Mouse (Mus musculus): ENCODE data around the gene Ddx58. TPM values are rescaled to one million over a fixed set of nuclear protein-coding genes. Genes with fewer than 3 reads are reported as not detected.

Ddx58 gene
- total RNA-seq, 2 experiments from 2014 or later = 18.7 to 24.7 TPM

GRCm38 (mm10) chr4:40183781-40184180, 55.8 kb downstream of the Ddx58 start:
- DNase-seq (ENCODE audit: low spot score in 2 of 2) = no peak

GRCm38 (mm10) chr4:40182651-40183320, 56.8 kb downstream of the Ddx58 start:
- peak; percentile 68 to 73 for DNase-seq (ENCODE audit: low spot score in 2 of 2)

- DNase-seq (ENCODE audit: low spot score in 2 of 2) = no peak
These were observed 57.9 kb downstream of the Ddx58 start for GRCm38 (mm10) chr4:40181681-40182080.

- no peak for DNase-seq (ENCODE audit: low spot score in 2 of 2)
These were observed 59.6 kb downstream of the Ddx58 start for GRCm38 (mm10) chr4:40180046-40180445.

- DNase-seq (ENCODE audit: low spot score in 2 of 2) = no peak
These were observed 61.0 kb downstream of the Ddx58 start for GRCm38 (mm10) chr4:40178584-40178983.

GRCm38 (mm10) chr4:40174321-40174720, 65.3 kb downstream of the Ddx58 start:
- DNase-seq (ENCODE audit: low spot score in 2 of 2) = no peak

- no peak for DNase-seq (ENCODE audit: low spot score in 2 of 2)
These were observed 67.3 kb downstream of the Ddx58 start for GRCm38 (mm10) chr4:40172336-40172735.

GRCm38 (mm10) chr4:40171477-40171876, 68.2 kb downstream of the Ddx58 start:
- no peak for DNase-seq (ENCODE audit: low spot score in 2 of 2)

GRCm38 (mm10) chr4:40163646-40164045, 76.0 kb downstream of the Ddx58 start:
- DNase-seq (ENCODE audit: low spot score in 2 of 2) = no peak

GRCm38 (mm10) chr4:40160591-40161434, 78.8 kb downstream of the Ddx58 start:
- no peak for DNase-seq (ENCODE audit: low spot score in 2 of 2)

- no peak for DNase-seq (ENCODE audit: low spot score in 2 of 2)
These were observed 81.4 kb downstream of the Ddx58 start for GRCm38 (mm10) chr4:40158224-40158540.

- DNase-seq (ENCODE audit: low spot score in 2 of 2) = no peak
These were observed 82.0 kb downstream of the Ddx58 start for GRCm38 (mm10) chr4:40157500-40158223.

GRCm38 (mm10) chr4:40156582-40157499, 82.8 kb downstream of the Ddx58 start:
- DNase-seq (ENCODE audit: low spot score in 2 of 2) = no peak

GRCm38 (mm10) chr4:40156153-40156552, 83.5 kb downstream of the Ddx58 start:
- peak in 1 of 2 experiments; percentile 56 for DNase-seq (ENCODE audit: low spot score in 2 of 2)

GRCm38 (mm10) chr4:40155467-40155999, 84.1 kb downstream of the Ddx58 start:
- DNase-seq (ENCODE audit: low spot score in 2 of 2) = no peak

GRCm38 (mm10) chr4:40154751-40155150, 84.9 kb downstream of the Ddx58 start:
- no peak for DNase-seq (ENCODE audit: low spot score in 2 of 2)

All from adrenal gland, adult 18-20 months (tissue).